Mouse (Mus musculus) forebrain, embryonic 11.5 days (tissue): ENCODE measurements at regions not wholly inside any gene's neighbourhood (a gene's known extent, or its start where the extent isn't known, plus 50 kb on each side); places are given as distances from the start of the nearest gene placed in this dataset.

Source experiments
- ATAC-seq: fragments of 200-750 bp; cut with Nextera tagmentation; replicated peaks from 2 replicates; pipeline ENCODE4 v1.8.0; 2017; ENCODE audit warnings: moderate TSS enrichment; ENCODE audit not compliant: low FRiP score
- DNase-seq: peaks from one replicate; pipeline ENCODE4 v3.0.0-alpha.2; 2017; ENCODE audit warnings: low spot score
- H3K27ac ChIP-seq: fragments of 300-500 bp; sonication (generic); 2 replicates; pipeline ENCODE4 v1.5.1; 2014; ENCODE audit warnings: low read depth, low read length
- H3K27me3 ChIP-seq: fragments of 300-500 bp; sonication (generic); 2 replicates; pipeline ENCODE4 v1.6.1; 2014; ENCODE audit warnings: mild to moderate bottlenecking, low read length, mixed read lengths; ENCODE audit not compliant: control insufficient read depth, insufficient read depth
- H3K36me3 ChIP-seq: fragments of 300-500 bp; sonication (generic); 2 replicates; pipeline ENCODE4 v1.6.1; 2014; ENCODE audit warnings: mild to moderate bottlenecking, low read length, moderate library complexity, mixed read lengths; ENCODE audit not compliant: control insufficient read depth, insufficient read depth
- H3K4me1 ChIP-seq: fragments of 300-500 bp; sonication (generic); replicated peaks from 2 replicates; pipeline ENCODE4 v1.6.1; 2014; ENCODE audit warnings: low read length, mixed read lengths; ENCODE audit not compliant: control insufficient read depth, insufficient read depth
- H3K4me2 ChIP-seq: fragments of 300-500 bp; sonication (generic); 2 replicates; pipeline ENCODE4 v1.6.1; 2014; ENCODE audit warnings: low read depth, mild to moderate bottlenecking, low read length, moderate library complexity, mixed read lengths; ENCODE audit not compliant: severe bottlenecking
- H3K4me3 ChIP-seq: fragments of 300-500 bp; sonication (generic); 2 replicates; pipeline ENCODE4 v1.5.1; 2014; ENCODE audit warnings: low read depth, low read length
- H3K9ac ChIP-seq: fragments of 300-500 bp; sonication (generic); 2 replicates; pipeline ENCODE4 v1.6.1; 2014; ENCODE audit warnings: low read length
- H3K9me3 ChIP-seq: fragments of 300-500 bp; sonication (generic); 2 replicates; pipeline ENCODE4 v1.6.1; 2016; ENCODE audit warnings: low read length, mixed read lengths; ENCODE audit not compliant: control insufficient read depth
- WGBS: fragments of 180-500 bp; shearing (Covaris S2); extraction: QIAGEN DNeasy Blood & Tissue Kit; methylation state at CpG from one replicate; pipeline ENCODE4 v1.1.7; 2014; 5-methylcytosine and 5-hydroxymethylcytosine counted together

- no peak for ATAC-seq
- peaks cover 12% of the 10 kb centered on the region; the same call in 1 of the 2 replicates for H3K4me1 ChIP-seq
- no peak for DNase-seq
- no peak overlapping the region for H3K27ac ChIP-seq
- H3K36me3 ChIP-seq = no peaks in the 10 kb centered on the region
- no peaks in the 10 kb centered on the region for H3K9me3 ChIP-seq
- no peak overlapping the region for H3K4me3 ChIP-seq
- no peaks in the 10 kb centered on the region for H3K27me3 ChIP-seq
- H3K9ac ChIP-seq = no peak overlapping the region
- 53% methylated on average over 3 of the region's 3 CpGs for WGBS
- H3K4me2 ChIP-seq = no peak overlapping the region
Observed at GRCm38 (mm10) chr2:178631336-178631735, 201.0 kb downstream of the Cdh26 start.

- no peaks in the 10 kb centered on the region for H3K36me3 ChIP-seq
- H3K4me3 ChIP-seq = no peak overlapping the region
- peaks cover 12% of the 10 kb centered on the region; the same call in 1 of the 2 replicates for H3K4me1 ChIP-seq
- 85% methylated on average over 12 of the region's 12 CpGs for WGBS
- H3K9ac ChIP-seq = no peak overlapping the region
- H3K27ac ChIP-seq = no peak overlapping the region
- no peak for ATAC-seq
- H3K4me2 ChIP-seq = no peak overlapping the region
- no peak for DNase-seq
- H3K9me3 ChIP-seq = no peaks in the 10 kb centered on the region
- no peaks in the 10 kb centered on the region for H3K27me3 ChIP-seq
Observed at GRCm38 (mm10) chr2:178631966-178632365, 201.6 kb downstream of the Cdh26 start.

GRCm38 (mm10) chr2:178632831-178633585 is 202.7 kb downstream of the Cdh26 start:
- Histone ChIP-seq H3K4me3 (no peak overlapping the region), H3K4me2 (no peak overlapping the region), H3K4me1 (peaks cover 12% of the 10 kb centered on the region; the same call in 1 of the 2 replicates), H3K36me3 (no peaks in the 10 kb centered on the region), H3K27me3 (no peaks in the 10 kb centered on the region), H3K9me3 (no peaks in the 10 kb centered on the region), H3K27ac (no peak overlapping the region), H3K9ac (no peak overlapping the region)
- ATAC-seq (no peak), DNase-seq (no peak)
- 88% methylated on average over 13 of the region's 13 CpGs for WGBS

- no peak overlapping the region for H3K4me2 ChIP-seq
- H3K9me3 ChIP-seq = no peaks in the 10 kb centered on the region
- H3K4me3 ChIP-seq = no peak overlapping the region
- no peak for ATAC-seq
- WGBS = 59% methylated on average over 10 of the region's 10 CpGs
- H3K27me3 ChIP-seq = no peaks in the 10 kb centered on the region
- no peak overlapping the region for H3K9ac ChIP-seq
- peaks cover 12% of the 10 kb centered on the region; the same call in 1 of the 2 replicates for H3K4me1 ChIP-seq
- no peak for DNase-seq
- no peak overlapping the region for H3K27ac ChIP-seq
- H3K36me3 ChIP-seq = no peaks in the 10 kb centered on the region
Observed at GRCm38 (mm10) chr2:178634116-178634515, 203.8 kb downstream of the Cdh26 start.

GRCm38 (mm10) chr2:178635685-178636084 is 205.4 kb downstream of the Cdh26 start:
- peak; percentile 67 for ATAC-seq

GRCm38 (mm10) chr2:178636901-178637300 is 206.6 kb downstream of the Cdh26 start:
- Histone ChIP-seq H3K9ac (no peak overlapping the region), H3K4me2 (no peak overlapping the region), H3K27me3 (peaks cover 4% of the 10 kb centered on the region; the same call in 1 of the 2 replicates), H3K27ac (no peak overlapping the region), H3K9me3 (no peaks in the 10 kb centered on the region), H3K36me3 (no peaks in the 10 kb centered on the region), H3K4me1 (peaks cover 12% of the 10 kb centered on the region; the same call in 1 of the 2 replicates), H3K4me3 (no peak overlapping the region)
- no peak for ATAC-seq
- 90% methylated on average over 9 of the region's 9 CpGs for WGBS
- no peak for DNase-seq

More at GRCm38 (mm10) chr2:178635685-178636084, 205.4 kb downstream of the Cdh26 start:
- H3K9me3 ChIP-seq = no peaks in the 10 kb centered on the region
- no peaks in the 10 kb centered on the region for H3K36me3 ChIP-seq
- H3K27me3 ChIP-seq = 0 out of 2 replicates have a peak, but pooled peaks cover 2% of the 10 kb centered on the region
- peak; percentile 59 for DNase-seq
- no peak overlapping the region for H3K4me3 ChIP-seq
- H3K4me1 ChIP-seq = peaks cover 12% of the 10 kb centered on the region; the same call in 1 of the 2 replicates
- H3K27ac ChIP-seq = no peak overlapping the region
- WGBS = 41% methylated on average over 4 of the region's 4 CpGs
- no peak overlapping the region for H3K9ac ChIP-seq
- no peak overlapping the region for H3K4me2 ChIP-seq

- no peaks in the 10 kb centered on the region for H3K9me3 ChIP-seq
- no peaks in the 10 kb centered on the region for H3K36me3 ChIP-seq
- H3K4me2 ChIP-seq = no peak overlapping the region
- WGBS = 25% methylated on average over 16 of the region's 16 CpGs
- no peak overlapping the region for H3K27ac ChIP-seq
- DNase-seq (peak; percentile 67), ATAC-seq (peak; percentile 89)
- no peak overlapping the region for H3K9ac ChIP-seq
- no peak overlapping the region for H3K4me3 ChIP-seq
- 0 out of 2 replicates have a peak, but pooled peaks cover 3% of the 10 kb centered on the region for H3K4me1 ChIP-seq
- peaks cover 6% of the 10 kb centered on the region; the same call in 1 of the 2 replicates for H3K27me3 ChIP-seq
Observed at GRCm38 (mm10) chr2:178642137-178643052, 212.1 kb downstream of the Cdh26 start.

- Histone ChIP-seq H3K4me1 (0 out of 2 replicates have a peak, but pooled peaks cover 3% of the 10 kb centered on the region), H3K36me3 (no peaks in the 10 kb centered on the region), H3K27me3 (peaks cover 6% of the 10 kb centered on the region; the same call in 1 of the 2 replicates), H3K9me3 (no peaks in the 10 kb centered on the region), H3K4me2 (no peak overlapping the region), H3K27ac (no peak overlapping the region), H3K9ac (no peak overlapping the region), H3K4me3 (no peak overlapping the region)
- DNase-seq (no peak), ATAC-seq (no peak)
- WGBS = 77% methylated on average over 11 of the region's 11 CpGs
Observed at GRCm38 (mm10) chr2:178643053-178643402, 212.7 kb downstream of the Cdh26 start.
